Mouse (Mus musculus): ENCODE measurements around the gene Tmem164.

GRCm38 (mm10) chrX:142834807-142835206, 153.6 kb downstream of the Tmem164 start:
- TF ChIP-seq CTCF (IDR thresholded peaks at IDR 0.05; ENCODE audit: insufficient read depth, low read length) (no peak), POLR2A (IDR thresholded peaks at IDR 0.05; ENCODE audit: borderline replicate concordance, extremely low read depth, low read depth, low read length) (no peak)
